Mouse (Mus musculus) myocyte (in vitro differentiated cells): ENCODE results near the gene Rab25.

Experiments
- CEBPB ChIP-seq: IDR thresholded peaks from 2 replicates; pipeline ENCODE4 v1.6.1; 2011; ENCODE audit warnings: mild to moderate bottlenecking, moderate library complexity; ENCODE audit not compliant: poor library complexity, insufficient read depth, severe bottlenecking
- E2F4 ChIP-seq: IDR thresholded peaks from one replicate; pipeline ENCODE4 v1.6.1; 2011; ENCODE audit warnings: mild to moderate bottlenecking, control low read depth, moderate library complexity; ENCODE audit not compliant: insufficient read depth
- MAX ChIP-seq: IDR thresholded peaks from one replicate; pipeline ENCODE4 v1.6.1; 2011; ENCODE audit warnings: low read depth, mild to moderate bottlenecking, control low read depth
- MYOD1 ChIP-seq, 3 experiments: IDR thresholded peaks; one replicate each; pipeline ENCODE4 v1.6.1; 2011; ENCODE audit warnings: control low read depth in 2 of 3, low read depth in 2 of 3, mild to moderate bottlenecking in 2 of 3, moderate library complexity in 1 of 3; ENCODE audit not compliant: insufficient read length in 2 of 3, control insufficient read depth in 1 of 3
- POLR2A ChIP-seq: IDR thresholded peaks from one replicate; pipeline ENCODE4 v1.6.1; 2011; ENCODE audit warnings: low read depth, mild to moderate bottlenecking, control low read depth, moderate library complexity; ENCODE audit not compliant: insufficient read length
- POLR2AphosphoS2 ChIP-seq: IDR thresholded peaks from one replicate; pipeline ENCODE4 v1.6.1; 2011; ENCODE audit warnings: low read depth, control low read depth; ENCODE audit not compliant: insufficient read length
- REST ChIP-seq: IDR thresholded peaks from one replicate; pipeline ENCODE4 v1.6.1; 2011; ENCODE audit warnings: mild to moderate bottlenecking, control low read depth, moderate library complexity; ENCODE audit not compliant: insufficient read depth, insufficient read length
- SRF ChIP-seq: IDR thresholded peaks from one replicate; pipeline ENCODE4 v1.6.1; 2011; ENCODE audit warnings: low read depth; ENCODE audit not compliant: control insufficient read depth, insufficient read length
- TCF12 ChIP-seq: IDR thresholded peaks from one replicate; pipeline ENCODE4 v1.6.1; 2011; ENCODE audit warnings: mild to moderate bottlenecking, control low read depth; ENCODE audit not compliant: poor library complexity, insufficient read depth, severe bottlenecking
- USF1 ChIP-seq: IDR thresholded peaks from one replicate; pipeline ENCODE4 v1.6.1; 2011; ENCODE audit warnings: low read depth, mild to moderate bottlenecking, control low read depth, moderate library complexity

DNA sequence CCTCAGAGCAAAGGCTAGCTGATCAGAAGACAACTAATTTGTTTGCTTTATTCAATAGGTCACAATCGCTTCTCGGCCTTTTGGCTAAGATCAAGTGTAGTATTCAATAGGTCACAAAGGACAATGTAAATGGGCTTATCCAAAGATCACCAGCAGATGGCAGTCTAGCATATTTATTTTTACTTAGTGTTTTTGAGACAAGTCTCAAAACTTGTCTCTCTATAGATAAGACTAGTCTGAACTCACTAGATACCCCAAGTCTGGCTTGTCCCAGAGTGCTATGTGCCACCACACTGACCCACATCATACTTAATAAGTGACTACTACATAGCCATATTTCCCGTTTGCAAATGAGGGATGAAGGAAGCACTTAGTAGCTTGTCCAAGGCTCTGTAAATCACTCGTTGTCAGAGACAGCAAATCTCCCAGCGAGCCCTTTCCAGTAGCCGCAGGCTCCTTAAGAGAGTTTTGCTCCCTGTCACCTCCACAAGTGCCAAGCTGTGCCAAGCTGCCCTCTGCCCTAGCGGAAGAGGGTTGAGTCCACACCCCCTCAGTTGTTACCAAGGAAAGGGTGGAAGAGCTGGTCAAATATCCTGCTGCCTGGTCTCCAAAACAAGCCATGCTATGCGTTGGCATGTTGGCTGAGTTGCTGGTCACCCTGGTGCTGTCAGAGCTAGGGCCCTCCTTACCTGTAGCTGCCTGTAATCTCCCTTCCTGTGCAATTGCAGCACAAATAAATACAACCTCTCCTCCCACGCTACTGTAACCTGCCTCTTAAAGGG is 44.0 kb upstream of the Rab25 start:
- TF ChIP-seq REST (no peak), SRF (no peak), POLR2A (peak; percentile 12), CEBPB (no peak), MAX (no peak), POLR2AphosphoS2 (no peak), E2F4 (no peak), TCF12 (no peak), USF1 (no peak), MYOD1 (IDR thresholded peaks at IDR 0.05; ENCODE audit: control insufficient read depth in 1 of 3, insufficient read length in 2 of 3, low read depth in 2 of 3) (no peak)
